Mouse (Mus musculus) gastrocnemius, postnatal 25 days (tissue): ENCODE data around the gene Map1a. TPM values are rescaled to one million over a fixed set of nuclear protein-coding genes. Genes with fewer than 3 reads are reported as not detected.
A peak's percentile ranks its signal among the peaks of the same experiment; 100 is the strongest.

ENCODE experiments used
- DNase-seq: peaks from one replicate; pipeline ENCODE4 v3.0.0; 2022
- total RNA-seq, 2 experiments: library from RNA; stranded (reverse); gene quantifications; 1 replicate in 1 of 2; 2 replicates in 1 of 2; pipeline ENCODE4 v1.2.3; 2021

Map1a gene
- total RNA-seq, 2 experiments from 2014 or later, result 7.0 to 7.8 TPM

GRCm38 (mm10) chr2:121308997-121309416, 19.6 kb downstream of the Map1a start:
- DNase-seq, result peak; percentile 42

DNA sequence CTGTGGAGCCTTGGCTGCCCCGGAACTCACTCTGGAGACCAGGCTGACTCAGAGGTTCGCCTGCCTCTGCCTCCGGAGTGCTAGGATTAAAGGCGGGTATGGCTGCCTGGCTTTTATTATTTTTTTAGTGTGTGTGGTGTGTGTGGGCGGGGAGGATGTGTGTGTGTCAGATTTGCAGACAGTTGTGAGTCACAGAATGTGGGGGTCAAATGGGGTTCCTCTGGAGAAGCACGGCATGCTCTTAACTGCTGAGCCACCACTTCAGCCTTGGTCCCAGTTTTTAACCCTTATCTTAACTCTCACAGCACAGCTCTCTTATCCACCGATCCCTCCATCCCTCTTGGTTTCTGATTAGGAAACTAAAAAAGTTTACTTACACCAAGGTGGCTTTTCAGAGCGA, 26.9 kb downstream of the Map1a start:
- no peak for DNase-seq

GRCm38 (mm10) chr2:121323041-121323440, 33.6 kb downstream of the Map1a start:
- DNase-seq, result no peak

- DNase-seq, result no peak
These were observed 34.5 kb downstream of the Map1a start for GRCm38 (mm10) chr2:121323693-121324470.

GRCm38 (mm10) chr2:121329492-121329891, 40.1 kb downstream of the Map1a start:
- no peak for DNase-seq

DNA sequence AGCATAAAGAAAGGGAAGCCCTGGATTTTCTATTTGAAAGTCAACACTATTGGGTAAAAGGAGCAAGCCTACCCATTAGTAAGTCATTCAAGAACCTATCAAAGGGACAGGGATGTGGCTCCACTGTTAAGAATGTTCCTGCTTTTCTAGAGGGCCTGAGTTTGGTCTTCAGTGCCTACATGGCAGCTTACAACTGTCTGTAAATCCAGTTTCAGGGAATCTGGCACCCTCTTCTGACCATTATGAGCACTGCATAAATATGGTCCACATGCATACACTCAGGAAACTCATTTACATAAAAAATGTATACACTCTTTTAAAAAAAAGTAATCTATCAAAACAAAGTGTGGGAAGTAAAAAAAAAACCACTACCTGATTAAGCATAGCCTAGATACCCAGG, 49.7 kb downstream of the Map1a start:
- DNase-seq, result no peak

DNA sequence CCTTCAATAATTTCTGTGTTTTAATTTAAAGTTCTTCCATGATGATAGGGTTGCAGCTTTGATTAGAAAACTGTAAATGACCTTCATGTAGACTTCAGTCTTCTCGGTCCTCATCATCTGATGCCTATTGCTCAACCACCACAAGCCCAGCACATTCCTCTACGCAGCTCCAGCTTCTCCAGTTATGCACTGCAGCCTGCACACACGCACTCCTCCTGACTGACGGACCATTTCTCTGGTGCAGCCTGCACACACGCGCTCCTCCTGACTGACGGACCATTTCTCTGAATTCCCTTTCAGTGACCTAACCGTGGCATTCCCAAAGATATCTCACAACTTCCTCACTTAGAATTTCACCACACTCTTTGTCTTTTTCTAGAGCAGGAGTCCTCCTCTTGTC, 63.8 kb downstream of the Map1a start:
- DNase-seq, result no peak

DNA sequence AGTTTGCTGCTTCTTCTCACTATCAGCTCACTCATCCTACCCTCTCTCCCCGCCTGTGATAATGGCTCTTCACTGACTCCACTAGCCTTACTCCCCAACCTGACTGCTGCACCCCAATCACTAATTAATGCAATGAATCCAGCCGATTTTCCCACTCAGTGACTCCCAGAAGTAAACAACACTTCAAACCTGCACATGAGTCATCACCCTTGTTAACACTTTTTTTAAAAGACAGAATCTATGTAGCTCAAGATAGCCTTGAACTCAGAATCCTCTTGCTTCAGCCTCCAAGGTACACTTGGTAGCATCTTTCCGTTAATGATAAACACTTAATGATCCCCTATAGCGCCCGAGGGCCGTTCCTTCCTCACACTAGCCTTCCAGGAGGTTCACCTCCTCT, 65.0 kb downstream of the Map1a start:
- DNase-seq, result no peak

- DNase-seq, result peak; percentile 96
These were observed 65.6 kb downstream of the Map1a start, which contains the start of gene Ppip5k1 for GRCm38 (mm10) chr2:121354820-121355592. Gene Ppip5k1 (minus strand): TSS chr2:121355396.

GRCm38 (mm10) chr2:121357494-121357893, 68.1 kb downstream of the Map1a start, which contains the start of gene Ckmt1:
Gene Ckmt1 (plus strand): TSS chr2:121357714.
- no peak for DNase-seq

GRCm38 (mm10) chr2:121357961-121358360, 68.6 kb downstream of the Map1a start:
- no peak for DNase-seq

GRCm38 (mm10) chr2:121358381-121358780, 69.0 kb downstream of the Map1a start:
- DNase-seq, result no peak

DNA sequence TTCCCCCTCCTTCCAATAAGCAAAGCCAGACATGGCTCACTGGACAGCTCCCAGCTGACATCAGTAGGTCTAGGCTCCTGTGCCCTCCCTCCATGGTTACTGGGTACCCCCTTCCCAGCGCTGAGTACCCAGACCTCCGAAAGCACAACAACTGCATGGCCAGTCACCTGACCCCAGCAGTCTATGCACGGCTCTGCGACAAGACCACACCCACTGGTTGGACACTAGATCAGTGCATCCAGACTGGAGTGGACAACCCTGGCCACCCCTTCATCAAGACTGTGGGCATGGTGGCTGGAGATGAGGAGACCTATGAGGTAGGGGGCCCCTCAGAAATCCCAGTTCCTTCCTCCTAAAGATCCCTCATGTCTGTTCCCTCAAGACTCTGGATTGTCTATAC, 70.1 kb downstream of the Map1a start:
- no peak for DNase-seq

Other genes starting within 250 kb of the Map1a start
- not detected for gene Tgm5, start 203.8 kb upstream of the Map1a start, total RNA-seq
- not detected for gene Tgm7, start 179.8 kb upstream of the Map1a start, total RNA-seq
- gene Adal, start 149.2 kb upstream of the Map1a start, total RNA-seq, result 10 to 100 TPM; 13.9 to 14.5 TPM
- gene Lcmt2, start 148.9 kb upstream of the Map1a start, total RNA-seq, result 1 to 10 TPM; 3.2 to 3.6 TPM
- 10 to 100 TPM in 1 of 2 experiments, 1 to 10 TPM in 1; 9.9 to 11.8 TPM for gene Tubgcp4, start 118.9 kb upstream of the Map1a start, total RNA-seq
- 1 to 10 TPM; 4.5 to 4.6 TPM for gene Zscan29, start 118.5 kb upstream of the Map1a start, total RNA-seq
- gene Trp53bp1, start 18.2 kb upstream of the Map1a start, total RNA-seq, result 10 to 100 TPM; 13.5 to 16.4 TPM
- gene Ppip5k1, start 65.8 kb downstream of the Map1a start, total RNA-seq, result 10 to 100 TPM; 65.1 to 69.9 TPM
- gene Ckmt1, start 68.1 kb downstream of the Map1a start, total RNA-seq, result not detected
- gene Strc, start 97.6 kb downstream of the Map1a start, total RNA-seq, result under 1 TPM in 1 of 2 experiments, not detected in 1; 0.08 TPM
- 10 to 100 TPM; 46.2 to 51.0 TPM for gene Pdia3, start 124.2 kb downstream of the Map1a start, total RNA-seq
- 1 to 10 TPM; 1.9 TPM for gene Catsper2, start 124.2 kb downstream of the Map1a start, total RNA-seq
- gene Ell3, start 154.7 kb downstream of the Map1a start, total RNA-seq, result not detected
- gene Serf2, start 159.6 kb downstream of the Map1a start, total RNA-seq, result 100 to 1,000 TPM; 315 to 360 TPM
- 10 to 100 TPM; 14.2 to 20.2 TPM for gene Hypk, start 163.7 kb downstream of the Map1a start, total RNA-seq
- gene Serinc4, start 167.2 kb downstream of the Map1a start, total RNA-seq, result not detected
- gene Mfap1b, start 184.5 kb downstream of the Map1a start, total RNA-seq, result 10 to 100 TPM; 18.0 to 20.6 TPM
- gene Mfap1a, start 217.1 kb downstream of the Map1a start, total RNA-seq, result 10 to 100 TPM; 13.2 to 13.9 TPM
- gene Wdr76, start 217.1 kb downstream of the Map1a start, total RNA-seq, result 1 to 10 TPM; 1.9 to 2.3 TPM